Mouse (Mus musculus) E14TG2a.4 (cell line): ENCODE results near the gene Syt17.

ENCODE experiments used
- CTCF ChIP-seq: conservative IDR thresholded peaks from 2 replicates; pipeline ENCODE4 v1.5.1; 2014; ENCODE audit warnings: low read length
- NANOG ChIP-seq: IDR thresholded peaks from 2 replicates; pipeline ENCODE4 v1.6.1; 2014; ENCODE audit warnings: borderline replicate concordance, low read length, mixed read lengths
- POU5F1 ChIP-seq: IDR thresholded peaks from 2 replicates; pipeline ENCODE4 v1.6.1; 2014; ENCODE audit warnings: low read length, borderline replicate concordance

DNA sequence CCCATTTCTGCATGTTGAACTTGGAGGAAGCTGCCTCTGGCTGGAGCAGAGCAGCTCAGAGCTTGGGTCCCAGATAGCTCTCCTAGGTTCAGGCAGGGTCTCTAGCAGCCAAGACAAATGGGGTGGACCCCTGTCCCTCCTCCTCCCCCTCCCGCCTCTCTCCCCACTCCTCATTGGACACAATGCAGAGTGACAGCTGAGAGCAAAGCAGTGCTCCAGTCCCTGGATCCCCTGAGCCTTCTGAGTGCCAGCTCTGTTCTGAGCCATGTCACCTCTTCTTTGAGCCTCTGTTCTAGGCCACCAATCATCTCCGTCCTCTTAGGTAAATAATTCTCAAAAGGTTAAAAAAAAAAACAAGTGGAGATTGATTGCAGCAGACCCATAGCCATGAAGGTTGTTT lies 78.3 kb downstream of the Syt17 start:
- no peak for TF ChIP-seq CTCF
- TF ChIP-seq POU5F1, result no peak
- no peak for TF ChIP-seq NANOG
